Mouse (Mus musculus) small intestine, adult 2 months (tissue): ENCODE results near the gene Cmtm8.

Experiments
- CTCF ChIP-seq: fragments of 200-500 bp; IDR thresholded peaks from 2 replicates; pipeline ENCODE4 v1.5.1; 2012; ENCODE audit warnings: low read depth, mild to moderate bottlenecking, control low read depth, inconsistent platforms, low read length, moderate library complexity, mixed read lengths; ENCODE audit not compliant: insufficient replicate concordance, insufficient read length; ENCODE audit errors: extremely low read depth
- POLR2A ChIP-seq: fragments of 200-500 bp; IDR thresholded peaks from 2 replicates; pipeline ENCODE4 v1.6.1; 2012; ENCODE audit warnings: low read depth, mild to moderate bottlenecking, control low read depth, inconsistent platforms, low read length, moderate library complexity

DNA sequence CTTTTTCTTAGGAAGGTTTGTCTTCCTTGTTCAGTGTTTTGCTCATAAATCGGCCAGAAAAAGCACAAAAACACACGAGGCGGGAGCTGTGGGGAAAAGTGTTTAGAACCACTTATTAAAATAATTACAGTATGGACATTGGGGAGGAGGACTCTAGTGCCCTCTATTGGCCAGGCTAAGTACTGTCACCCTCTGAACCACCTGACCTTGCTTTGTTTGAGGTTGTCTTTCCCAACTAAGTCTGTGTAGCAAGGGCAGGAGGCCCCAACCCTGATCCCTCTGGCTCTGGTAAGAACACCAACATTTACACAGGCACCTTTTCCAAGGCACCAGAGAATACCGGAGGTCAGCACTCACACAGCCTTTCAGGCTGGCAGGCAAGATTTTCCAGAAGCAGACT, 28.6 kb downstream of the Cmtm8 start:
- peak; percentile 45; the same call in 1 of the 2 replicates for TF ChIP-seq CTCF
- TF ChIP-seq POLR2A: no peak
